Mouse (Mus musculus): ENCODE data around the gene Suds3. TPM values are rescaled to one million over a fixed set of nuclear protein-coding genes. Genes with fewer than 3 reads are reported as not detected.

The Suds3 gene
- 54.7 and 82.4 TPM in 2 replicates for polyA plus RNA-seq (2012; rRNA removed; ENCODE audit: low replicate concordance)

DNA sequence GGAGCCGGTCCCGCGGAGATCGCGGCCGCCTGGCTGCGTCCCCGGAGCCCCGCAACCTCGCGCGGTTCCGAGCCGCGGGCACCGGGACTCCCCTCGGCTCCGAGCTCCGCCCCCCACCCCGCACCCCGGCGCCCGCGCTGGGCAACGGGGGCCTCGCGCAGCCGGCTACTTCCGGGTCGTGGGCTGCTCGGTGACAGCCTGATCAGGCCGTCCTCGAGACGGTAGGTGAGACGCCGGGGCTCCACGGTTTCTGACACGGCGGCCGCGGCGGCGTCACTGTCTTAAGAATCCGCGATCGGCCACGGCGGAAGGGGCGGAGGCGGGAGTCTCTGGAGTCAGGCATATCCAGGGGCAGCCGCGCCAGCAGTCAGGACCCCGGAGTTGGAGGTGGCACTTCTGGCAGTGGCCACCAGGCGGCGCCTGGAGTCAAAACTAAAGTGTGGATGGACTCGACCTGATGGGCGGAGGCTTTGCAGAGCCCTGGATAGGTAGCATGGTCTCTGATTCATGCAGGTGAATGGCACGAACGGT, at the start of gene Suds3:
Gene Suds3, minus strand, starts transcription at position 278 of the 531 bp plus-strand sequence.

DNA sequence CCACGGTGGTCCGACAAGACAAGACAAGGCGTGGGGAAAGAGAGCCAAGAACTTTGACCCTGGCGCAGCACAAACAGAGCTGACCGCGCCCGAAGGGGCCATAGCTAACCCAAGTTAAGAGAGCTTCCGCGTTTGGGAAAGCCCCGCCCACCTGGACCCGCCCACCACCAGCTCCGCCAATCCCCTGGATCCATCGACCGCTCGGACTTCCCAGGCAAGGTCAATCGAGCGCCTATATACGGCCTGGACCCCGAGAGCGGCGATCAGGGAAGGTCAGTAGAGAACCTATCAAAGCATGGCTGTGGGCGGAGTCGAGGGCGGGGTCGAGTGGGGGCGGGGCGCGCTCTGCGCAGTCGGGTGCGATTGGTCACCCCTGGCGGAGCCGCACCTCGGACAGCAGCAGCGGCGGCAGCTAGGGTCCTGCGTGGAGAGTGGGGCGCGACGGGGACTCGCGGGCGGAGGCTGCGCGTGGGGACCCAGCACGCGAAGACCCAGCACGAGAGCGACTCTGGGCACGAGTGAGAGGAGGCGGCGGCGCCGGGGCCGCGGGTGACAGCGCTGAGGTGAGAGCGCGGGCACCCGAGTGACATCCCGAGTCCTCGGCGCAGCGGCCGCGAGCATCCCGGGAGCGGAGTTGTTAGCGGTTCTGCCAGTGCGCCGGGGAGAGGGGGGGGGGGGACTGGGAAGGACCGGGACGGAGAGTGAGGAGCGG, 4.0 kb upstream of the Suds3 start, which contains the start of gene Taok3:
Gene Taok3, plus strand, starts transcription at position 353 of the 712 bp plus-strand sequence.

Other genes starting within 250 kb of the Suds3 start
- gene Taok3, start 4.0 kb upstream of the Suds3 start, polyA plus RNA-seq (2012; rRNA removed; ENCODE audit: low replicate concordance) = 9.1 and 16.7 TPM in 2 replicates
- gene Pebp1, start 171.5 kb upstream of the Suds3 start, polyA plus RNA-seq (2012; rRNA removed; ENCODE audit: low replicate concordance) = 391 and 489 TPM in 2 replicates
- gene Vsig10, start 203.0 kb upstream of the Suds3 start, polyA plus RNA-seq (2012; rRNA removed; ENCODE audit: low replicate concordance) = 13.6 and 28.4 TPM in 2 replicates
- 158 and 193 TPM in 2 replicates for gene Wsb2, start 241.2 kb upstream of the Suds3 start, polyA plus RNA-seq (2012; rRNA removed; ENCODE audit: low replicate concordance)